Mouse (Mus musculus): ENCODE measurements around the gene Gm5741.
"Not testable (repeated sequence)": the region's sequence is repeated elsewhere in the genome, so short reads cannot be mapped to it uniquely, and the experiment has no call there.

The Gm5741 gene

DNA sequence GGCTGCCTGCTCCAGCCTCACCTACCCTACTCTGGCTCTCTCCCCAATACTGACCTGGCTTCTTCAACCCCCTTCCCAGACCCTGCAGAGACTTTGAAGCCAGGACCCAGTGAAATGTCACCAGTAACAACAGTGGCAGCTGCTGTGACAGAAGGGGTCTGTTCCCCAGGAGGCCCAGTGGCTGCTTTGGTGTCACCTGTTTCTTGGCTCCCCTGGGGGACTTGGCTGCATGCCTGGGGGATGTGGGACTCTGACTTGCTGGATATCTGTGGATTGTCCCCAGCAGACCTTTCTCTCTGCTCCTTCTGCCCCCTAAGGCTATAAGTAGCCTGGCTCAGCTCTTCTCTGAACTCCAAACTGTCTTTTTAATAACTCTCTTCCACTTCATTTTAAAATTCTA lies at the start of gene Gm5741:
TSS of gene Gm5741 (minus strand) at position 1 of the 400 bp plus-strand sequence.
- no peak for DNase-seq

DNA sequence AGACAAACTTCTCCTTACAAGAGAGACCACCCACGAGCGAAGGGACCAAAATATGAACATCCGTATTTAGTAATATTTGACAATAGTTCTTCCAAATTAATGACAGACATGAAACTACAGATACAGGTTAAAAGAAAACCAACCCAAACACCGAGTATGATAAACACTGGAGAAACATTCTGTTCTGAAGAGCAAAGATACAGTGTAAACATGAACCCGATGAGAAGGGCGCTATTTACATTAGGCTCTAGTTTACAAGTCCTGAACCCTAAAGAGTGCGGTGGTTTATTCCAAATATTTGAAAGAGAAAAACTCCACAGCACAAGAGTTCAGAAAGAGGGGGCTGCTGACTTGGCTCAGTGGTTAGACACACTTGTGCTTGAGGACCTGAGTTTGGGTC lies 49.2 kb upstream of the Gm5741 start:
- DNase-seq: no peak

DNA sequence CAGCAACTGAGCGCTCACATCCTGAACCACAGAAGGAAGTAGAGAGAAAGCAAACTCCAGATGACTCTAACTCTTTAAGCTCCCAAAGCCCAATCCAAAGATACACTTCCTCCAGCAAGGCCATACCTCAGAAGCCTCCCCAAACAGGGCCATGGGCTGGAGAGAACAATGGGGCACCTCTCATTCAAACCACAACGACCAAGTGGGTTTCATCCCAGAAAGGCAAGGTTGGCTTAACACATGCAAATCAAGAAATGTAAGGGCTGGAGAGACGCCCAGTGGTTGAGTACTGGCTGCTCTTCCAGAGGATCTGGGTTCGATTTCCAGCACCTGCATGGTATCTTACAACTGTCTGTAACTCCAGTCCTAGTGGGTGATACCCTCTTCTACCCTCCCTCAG lies 47.7 kb upstream of the Gm5741 start:
- DNase-seq: no peak

DNA sequence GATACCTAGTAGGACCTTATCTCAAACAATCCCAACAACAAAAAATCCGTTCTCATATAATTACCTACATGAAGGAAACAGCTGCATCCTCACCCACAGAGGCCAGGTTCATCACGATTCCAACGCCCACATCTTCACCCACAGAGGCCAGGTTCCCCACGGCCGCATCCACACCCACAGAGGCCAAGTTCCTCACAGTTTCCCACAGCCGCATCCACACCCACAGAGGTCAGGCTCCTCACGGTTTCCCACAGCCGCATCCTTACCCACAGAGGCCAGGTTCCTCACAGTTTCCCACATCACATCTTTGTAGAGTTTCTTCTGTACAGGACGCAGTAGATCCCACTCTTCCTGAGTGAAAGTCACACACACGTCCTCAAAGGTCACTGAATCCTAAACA lies 45.5 kb upstream of the Gm5741 start:
- DNase-seq: no peak

- DNase-seq: no peak
Measured at GRCm38 (mm10) chr8:85100076-85100665, 32.4 kb upstream of the Gm5741 start.

GRCm38 (mm10) chr8:85096850-85097249 lies 29.1 kb upstream of the Gm5741 start:
- DNase-seq: no peak

- DNase-seq: no peak
Measured at GRCm38 (mm10) chr8:85096196-85096595, 28.4 kb upstream of the Gm5741 start.

- DNase-seq: no peak
Measured at GRCm38 (mm10) chr8:85095566-85095965, 27.8 kb upstream of the Gm5741 start.

DNA sequence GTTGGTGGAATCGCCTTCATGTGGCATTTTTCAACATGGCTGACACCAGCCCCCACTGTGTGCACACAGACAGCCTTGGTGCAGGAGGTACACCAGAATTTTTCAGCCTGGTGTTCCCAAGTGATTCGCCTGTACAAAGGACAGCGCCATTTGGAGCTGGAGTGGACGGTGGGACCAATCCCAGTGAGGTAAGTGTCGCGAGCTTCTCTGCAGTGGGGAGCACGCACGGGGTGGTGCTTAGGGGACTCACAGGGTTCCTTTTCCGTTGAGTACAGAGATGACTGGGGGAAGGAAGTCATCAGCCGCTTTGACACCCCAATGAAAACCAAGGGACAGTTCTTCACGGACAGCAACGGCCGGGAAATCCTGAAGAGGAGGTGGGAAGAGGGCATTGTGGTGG lies 27.3 kb upstream of the Gm5741 start:
- no peak for DNase-seq

DNA sequence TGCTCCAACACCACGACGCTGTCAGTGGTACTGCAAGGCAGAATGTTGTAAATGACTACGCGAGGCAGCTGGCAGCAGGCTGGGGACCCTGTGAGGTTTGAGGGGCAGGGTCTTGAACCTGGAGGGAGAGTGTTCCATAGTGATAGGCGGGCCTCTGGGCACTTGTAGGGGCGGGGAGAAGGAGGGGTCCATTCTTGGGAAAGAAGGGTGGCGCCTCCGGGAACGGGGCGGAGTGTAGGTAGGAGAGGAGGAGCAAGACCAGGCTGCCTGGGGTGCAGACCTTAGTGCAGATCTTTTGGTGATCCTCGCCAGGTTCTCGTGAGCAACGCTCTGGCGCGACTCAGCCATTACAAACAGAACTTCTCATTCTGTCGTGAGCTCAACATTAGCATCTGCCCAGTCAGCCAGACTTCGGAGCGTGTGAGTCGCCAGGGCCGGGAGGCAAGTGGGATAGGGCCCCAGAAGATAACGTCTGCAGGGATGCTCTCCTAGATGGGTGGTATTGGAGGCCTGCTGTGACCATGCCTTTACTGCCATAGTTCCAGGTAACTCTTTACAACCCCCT lies 23.8 kb upstream of the Gm5741 start:
- DNase-seq: no peak

DNA sequence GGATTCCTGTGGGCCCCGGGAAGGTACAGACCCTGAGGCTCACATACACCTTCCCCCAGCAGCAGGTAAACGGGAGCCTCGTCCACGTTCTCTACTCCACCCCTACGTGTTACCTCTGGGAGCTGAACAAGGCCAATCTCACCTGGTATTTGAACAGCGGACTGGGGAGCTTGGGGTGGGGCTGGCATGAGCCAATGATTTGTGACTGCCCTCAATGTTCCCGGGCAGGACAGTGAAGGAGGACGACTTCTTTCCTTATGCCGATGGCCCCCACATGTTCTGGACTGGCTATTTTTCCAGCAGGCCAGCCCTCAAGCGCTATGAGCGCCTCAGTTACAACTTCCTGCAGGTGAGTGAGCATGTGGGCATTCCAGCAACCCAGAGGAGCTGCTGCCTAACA lies 23.1 kb upstream of the Gm5741 start:
- DNase-seq: no peak

GRCm38 (mm10) chr8:85088771-85089170 lies 21.0 kb upstream of the Gm5741 start:
- DNase-seq: no peak

GRCm38 (mm10) chr8:85086238-85086637 lies 18.5 kb upstream of the Gm5741 start:
- no peak for DNase-seq

DNA sequence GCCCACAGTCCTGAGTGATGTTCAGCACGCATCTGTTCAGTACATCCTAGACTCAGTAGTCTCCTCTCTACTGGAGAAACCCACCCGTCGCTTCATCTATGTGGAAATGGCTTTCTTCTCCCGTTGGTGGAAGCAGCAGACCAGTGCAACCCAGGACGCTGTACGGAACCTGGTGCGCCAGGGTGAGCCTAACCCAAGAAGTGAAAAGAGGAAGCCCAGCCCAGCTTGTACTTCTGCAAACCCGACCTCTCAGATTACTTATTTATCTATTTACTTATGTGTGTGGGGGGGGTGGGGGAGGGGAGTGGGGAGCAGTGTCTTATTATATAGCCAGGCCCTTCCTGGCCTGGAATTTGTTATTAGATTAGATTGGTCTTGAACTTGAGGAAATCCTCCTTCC lies 16.9 kb upstream of the Gm5741 start:
- DNase-seq: no peak

DNA sequence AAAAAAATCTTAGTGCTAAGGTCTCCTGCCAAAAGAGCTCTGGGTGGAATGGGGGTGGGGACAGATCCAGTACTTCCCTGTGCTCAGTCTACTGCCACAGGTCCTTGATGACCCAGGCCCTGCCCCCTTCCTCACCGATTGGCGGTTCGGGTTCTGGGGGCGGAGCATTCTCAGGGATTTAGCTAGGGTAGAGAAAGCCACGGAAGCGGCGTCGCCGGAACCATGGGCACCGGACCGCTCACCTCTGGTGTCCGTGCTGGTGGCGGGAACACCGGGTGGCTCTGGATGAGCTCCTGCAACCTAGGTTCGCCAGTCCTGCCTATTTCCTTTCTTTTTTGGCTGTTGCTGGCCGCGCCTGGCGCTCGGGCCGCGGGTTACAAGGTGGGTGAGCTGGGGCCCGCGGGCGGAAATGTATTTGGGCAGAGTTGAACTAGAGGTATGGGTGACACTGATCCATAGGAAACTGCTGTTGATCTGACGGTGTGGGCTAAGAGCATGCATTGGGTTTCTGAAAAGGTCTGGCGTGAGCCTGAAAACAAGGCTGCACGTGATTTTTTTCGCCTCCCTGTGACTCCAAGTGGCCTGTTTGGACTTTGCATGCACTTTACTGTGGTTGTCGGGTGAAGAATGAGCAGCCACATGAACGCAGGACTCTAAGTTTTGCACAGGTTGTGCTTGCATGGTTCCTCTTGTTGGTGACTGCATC lies 15.5 kb upstream of the Gm5741 start, which contains the start of gene Man2b1:
TSS of gene Man2b1 (plus strand) at position 163 of the 706 bp plus-strand sequence.
- DNase-seq: peak; percentile 87

DNA sequence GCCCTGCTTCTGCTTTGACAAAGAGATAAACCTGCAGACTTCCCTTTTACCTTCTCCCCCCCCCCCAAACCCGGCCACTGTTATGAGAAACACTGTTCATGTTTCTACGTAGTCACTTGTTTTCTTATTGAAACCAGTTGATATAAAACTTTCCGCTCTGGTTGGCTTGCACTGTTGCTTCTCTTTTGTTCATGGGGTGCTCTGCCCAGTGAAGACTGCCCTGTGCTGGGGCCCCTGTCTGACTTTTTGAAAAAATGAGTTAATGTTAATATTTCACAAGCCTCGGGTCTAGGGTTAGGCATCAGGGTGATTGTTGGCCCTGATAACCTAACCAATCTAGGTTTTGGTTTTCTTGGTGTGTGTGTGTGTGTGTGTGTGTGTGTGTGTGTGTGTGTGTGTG lies 14.4 kb upstream of the Gm5741 start:
- DNase-seq: not testable (repeated sequence)

DNA sequence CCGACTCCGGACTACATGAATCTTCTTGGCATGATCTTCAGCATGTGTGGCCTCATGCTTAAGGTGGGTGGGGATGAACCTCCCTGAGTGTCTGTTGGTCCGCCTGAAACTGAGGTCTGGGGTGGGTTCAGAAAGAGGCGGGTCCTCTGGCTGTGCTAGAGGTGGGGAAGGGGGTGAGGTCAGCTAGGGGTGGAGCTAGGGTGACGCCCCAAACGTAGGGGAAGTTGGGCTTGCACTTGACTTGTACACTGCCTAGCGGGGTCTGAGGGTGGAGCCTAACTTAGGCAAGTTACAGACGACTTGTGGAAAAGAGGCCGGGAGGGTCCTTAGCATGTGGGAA lies 13.4 kb upstream of the Gm5741 start, which contains the start of gene Wdr83:
TSS of gene Wdr83 (minus strand) at position 91 of the 340 bp plus-strand sequence.
- peak; percentile 52 for DNase-seq

GRCm38 (mm10) chr8:85080532-85081215 lies 12.9 kb upstream of the Gm5741 start, which contains the start of gene Wdr83os:
Gene Wdr83os (plus strand): TSS chr8:85080740.
- DNase-seq: peak; percentile 91

DNA sequence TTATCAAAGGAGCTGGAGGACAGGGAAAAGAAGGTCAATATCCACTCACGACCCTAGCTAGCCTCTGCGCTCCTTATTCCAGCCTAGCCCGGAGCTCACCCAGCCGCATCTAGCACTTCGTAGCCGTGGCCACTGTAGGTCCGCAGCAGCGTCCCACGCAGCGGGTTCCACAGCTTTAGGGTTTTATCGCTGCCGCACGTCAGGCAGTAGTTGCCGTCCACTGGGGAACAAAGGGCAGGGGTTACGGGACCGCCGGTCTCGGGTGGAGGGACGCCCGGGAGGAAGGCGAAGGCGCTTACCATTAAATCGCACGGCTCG lies 12.4 kb upstream of the Gm5741 start:
- no peak for DNase-seq

DNA sequence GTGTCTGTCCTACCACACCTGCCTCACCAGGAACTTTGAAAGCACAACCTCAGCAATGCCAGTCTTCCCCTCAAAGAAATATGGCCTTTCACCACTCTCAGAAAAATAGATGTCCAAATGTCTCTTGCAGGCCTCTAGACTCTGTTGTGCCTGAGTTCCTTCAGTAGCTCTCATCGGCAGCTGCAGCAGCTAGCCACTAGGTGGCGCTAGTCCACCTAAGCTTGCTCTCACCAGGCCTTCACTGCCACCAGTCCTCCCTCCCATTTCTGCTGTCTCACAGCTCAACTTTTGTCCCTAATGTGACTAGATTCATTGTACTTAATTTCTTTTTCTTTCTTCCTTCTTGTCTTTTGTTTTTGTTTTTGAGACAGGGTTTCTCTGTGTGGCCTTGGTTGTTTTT lies 9.2 kb upstream of the Gm5741 start:
- peak; percentile 87 for DNase-seq

- peak; percentile 50 for DNase-seq
Measured at GRCm38 (mm10) chr8:85076001-85076400, 8.2 kb upstream of the Gm5741 start.

GRCm38 (mm10) chr8:85074617-85075016 lies 6.8 kb upstream of the Gm5741 start:
- no peak for DNase-seq

DNA sequence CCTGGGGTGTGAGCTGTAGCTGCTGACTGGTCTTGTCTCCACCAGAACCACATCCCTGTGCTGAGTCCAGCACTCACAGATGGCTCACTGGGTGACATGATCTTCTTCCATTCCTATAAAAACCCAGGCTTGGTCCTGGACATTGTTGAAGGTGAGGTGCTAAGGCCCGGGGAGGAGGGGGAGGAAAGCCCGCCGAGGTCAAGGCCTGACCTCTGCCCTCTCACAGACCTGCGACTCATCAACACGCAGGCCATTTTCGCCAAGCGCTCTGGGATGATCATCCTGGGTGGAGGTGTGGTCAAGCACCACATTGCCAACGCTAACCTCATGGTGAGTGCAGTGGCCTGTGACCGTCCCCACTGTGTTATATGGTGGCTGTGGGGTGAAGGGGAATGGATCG lies 6.4 kb upstream of the Gm5741 start:
- no peak for DNase-seq

GRCm38 (mm10) chr8:85073041-85073612 lies 5.3 kb upstream of the Gm5741 start:
- no peak for DNase-seq

Measured in retina, postnatal 1 day (tissue).